Mouse (Mus musculus) intestine, embryonic 14.5 days (tissue): ENCODE results near the gene Wdr18. TPM values are rescaled to one million over a fixed set of nuclear protein-coding genes. Genes with fewer than 3 reads are reported as not detected.

Source experiments
- ATAC-seq: fragments of 200-750 bp; cut with Nextera tagmentation; replicated peaks from 2 replicates; pipeline ENCODE4 v1.8.0; 2017; ENCODE audit warnings: low read depth, moderate number of reproducible peaks, moderate TSS enrichment, moderate library complexity; ENCODE audit not compliant: low FRiP score, low TSS enrichment
- DNase-seq: peaks from one replicate; pipeline ENCODE4 v3.0.0-alpha.2; 2018; ENCODE audit warnings: low spot score
- H3K27ac ChIP-seq: fragments of 300-500 bp; sonication (generic); 2 replicates; pipeline ENCODE4 v1.5.1; 2014; ENCODE audit warnings: low read depth, mild to moderate bottlenecking, control low read depth
- H3K27me3 ChIP-seq: fragments of 300-500 bp; sonication (generic); replicated peaks from 2 replicates; pipeline ENCODE4 v1.6.1; 2014; ENCODE audit warnings: low read length, control low read depth; ENCODE audit not compliant: control insufficient read depth, insufficient read depth
- H3K36me3 ChIP-seq: fragments of 300-500 bp; sonication (generic); 2 replicates; pipeline ENCODE4 v1.6.1; 2014; ENCODE audit warnings: low read length, control low read depth; ENCODE audit not compliant: control insufficient read depth, insufficient read depth
- H3K4me1 ChIP-seq: fragments of 300-500 bp; sonication (generic); replicated peaks from 2 replicates; pipeline ENCODE4 v1.6.1; 2014; ENCODE audit warnings: low read length, control low read depth, mixed read lengths; ENCODE audit not compliant: control insufficient read depth, insufficient read depth
- H3K4me2 ChIP-seq: fragments of 300-500 bp; sonication (generic); 2 replicates; pipeline ENCODE4 v1.6.1; 2014; ENCODE audit warnings: low read length
- H3K4me3 ChIP-seq: fragments of 300-500 bp; sonication (generic); 2 replicates; pipeline ENCODE4 v1.5.1; 2014; ENCODE audit warnings: low read depth, low read length, control low read depth, mixed read lengths
- H3K9ac ChIP-seq: fragments of 300-500 bp; sonication (generic); 2 replicates; pipeline ENCODE4 v1.6.1; 2014; ENCODE audit warnings: mild to moderate bottlenecking, low read length
- H3K9me3 ChIP-seq: fragments of 300-500 bp; sonication (generic); 2 replicates; pipeline ENCODE4 v1.6.1; 2016; ENCODE audit warnings: low read length, control low read depth; ENCODE audit not compliant: control insufficient read depth
- WGBS: fragments of 180-500 bp; shearing (Covaris S2); extraction: QIAGEN DNeasy Blood & Tissue Kit; methylation state at CpG from one replicate; pipeline ENCODE4 v1.1.7; 2014; 5-methylcytosine and 5-hydroxymethylcytosine counted together
- polyA plus RNA-seq: library from polyadenylated mRNA; unstranded; fragments of >200 nt; fragmentation: Nextera tagmentation; extraction: Ambion mirVana; gene quantifications from 2 replicates; pipeline ENCODE4 v1.2.1, GENCODE M21; 2014

Wdr18 gene
- polyA plus RNA-seq, 1 experiment from 2014 or later: 126 TPM

GRCm38 (mm10) chr10:79965325-79965724, 5.4 kb downstream of the Wdr18 start:
- no peaks in the 10 kb centered on the region for H3K9me3 ChIP-seq
- H3K9ac ChIP-seq: no peak overlapping the region
- peaks cover 59% of the 10 kb centered on the region for H3K36me3 ChIP-seq
- H3K4me1 ChIP-seq: peaks cover 6% of the 10 kb centered on the region
- WGBS: 91% methylated on average over 5 of the region's 5 CpGs
- H3K27ac ChIP-seq: no peak overlapping the region
- ATAC-seq (no peak), DNase-seq (no peak)
- H3K27me3 ChIP-seq: peaks cover 8% of the 10 kb centered on the region; the same call in 1 of the 2 replicates
- no peak overlapping the region for H3K4me3 ChIP-seq
- no peak overlapping the region for H3K4me2 ChIP-seq

GRCm38 (mm10) chr10:79966886-79967400, 7.0 kb downstream of the Wdr18 start:
- ATAC-seq: no peak
- Histone ChIP-seq H3K27ac (no peak overlapping the region), H3K4me1 (no peaks in the 10 kb centered on the region; the same call in none of the 2 replicates), H3K9me3 (no peaks in the 10 kb centered on the region), H3K4me2 (no peak overlapping the region), H3K27me3 (peaks cover 19% of the 10 kb centered on the region), H3K4me3 (no peak overlapping the region), H3K9ac (no peak overlapping the region), H3K36me3 (peaks cover 59% of the 10 kb centered on the region)
- DNase-seq: no peak
- WGBS: 88% methylated on average over 5 of the region's 5 CpGs

- no peaks in the 10 kb centered on the region; the same call in none of the 2 replicates for H3K4me1 ChIP-seq
- DNase-seq: no peak
- no peak for ATAC-seq
- no peak overlapping the region for H3K27ac ChIP-seq
- peaks cover 22% of the 10 kb centered on the region for H3K27me3 ChIP-seq
- H3K4me2 ChIP-seq: no peak overlapping the region
- no peaks in the 10 kb centered on the region for H3K9me3 ChIP-seq
- no peak overlapping the region for H3K4me3 ChIP-seq
- no peak overlapping the region for H3K9ac ChIP-seq
- whole genome bisulfite sequencing: 71% methylated on average over 1 of the region's 1 CpGs
- peaks cover 49% of the 10 kb centered on the region for H3K36me3 ChIP-seq
Measured at GRCm38 (mm10) chr10:79968181-79968580, 8.2 kb downstream of the Wdr18 start.

GRCm38 (mm10) chr10:79969124-79969568, 9.2 kb downstream of the Wdr18 start:
- Histone ChIP-seq H3K36me3 (peaks cover 39% of the 10 kb centered on the region), H3K4me1 (no peaks in the 10 kb centered on the region; the same call in none of the 2 replicates), H3K9me3 (no peaks in the 10 kb centered on the region), H3K4me2 (no peak overlapping the region), H3K9ac (no peak overlapping the region), H3K27ac (no peak overlapping the region), H3K27me3 (peaks cover 22% of the 10 kb centered on the region), H3K4me3 (no peak overlapping the region)
- WGBS: 21% methylated on average over 3 of the region's 3 CpGs
- ATAC-seq (no peak), DNase-seq (no peak)

GRCm38 (mm10) chr10:79970415-79971182, 10.6 kb downstream of the Wdr18 start, which contains the start of gene Grin3b:
TSS of gene Grin3b (plus strand) at chr10:79970715.
- 8% methylated on average over 43 of the region's 47 CpGs for WGBS
- DNase-seq: peak; percentile 67
- Histone ChIP-seq H3K27me3 (peaks cover 22% of the 10 kb centered on the region), H3K27ac (no peak within 1 kb of the TSS), H3K36me3 (peaks cover 33% of the 10 kb centered on the region), H3K4me2 (peak within 1 kb of the TSS; percentile 56), H3K4me3 (peak within 1 kb of the TSS; percentile 45), H3K9me3 (no peaks in the 10 kb centered on the region), H3K9ac (peak within 1 kb of the TSS; percentile 34; the same call in 1 of the 2 replicates), H3K4me1 (no peaks in the 10 kb centered on the region; the same call in none of the 2 replicates)
- no peak; the same call in 1 of the 2 replicates for ATAC-seq

- H3K36me3 ChIP-seq: peaks cover 33% of the 10 kb centered on the region
- H3K9me3 ChIP-seq: no peaks in the 10 kb centered on the region
- H3K9ac ChIP-seq: peak overlapping the region; percentile 34; the same call in 1 of the 2 replicates
- DNase-seq: peak; percentile 70
- peak overlapping the region; percentile 45 for H3K4me3 ChIP-seq
- H3K27ac ChIP-seq: no peak overlapping the region
- no peaks in the 10 kb centered on the region; the same call in none of the 2 replicates for H3K4me1 ChIP-seq
- H3K4me2 ChIP-seq: peak overlapping the region; percentile 56
- peak; percentile 13; the same call in 1 of the 2 replicates for ATAC-seq
- WGBS: 4% methylated on average over 21 of the region's 21 CpGs
- H3K27me3 ChIP-seq: peaks cover 22% of the 10 kb centered on the region
Measured at GRCm38 (mm10) chr10:79971183-79971497, 11.2 kb downstream of the Wdr18 start.

- Histone ChIP-seq H3K4me3 (no peak overlapping the region), H3K9ac (no peak overlapping the region), H3K27ac (no peak overlapping the region), H3K4me1 (no peaks in the 10 kb centered on the region; the same call in none of the 2 replicates), H3K4me2 (no peak overlapping the region), H3K9me3 (no peaks in the 10 kb centered on the region), H3K27me3 (peaks cover 22% of the 10 kb centered on the region), H3K36me3 (peaks cover 33% of the 10 kb centered on the region)
- WGBS: 62% methylated on average over 14 of the region's 14 CpGs
- no peak for DNase-seq
- no peak for ATAC-seq
Measured at GRCm38 (mm10) chr10:79972831-79973230, 12.9 kb downstream of the Wdr18 start.

GRCm38 (mm10) chr10:79974087-79974486, 14.1 kb downstream of the Wdr18 start:
- Histone ChIP-seq H3K27me3 (peaks cover 22% of the 10 kb centered on the region), H3K9me3 (no peaks in the 10 kb centered on the region), H3K4me2 (no peak overlapping the region), H3K4me1 (no peaks in the 10 kb centered on the region; the same call in none of the 2 replicates), H3K27ac (no peak overlapping the region), H3K9ac (no peak overlapping the region), H3K36me3 (peaks cover 43% of the 10 kb centered on the region), H3K4me3 (no peak overlapping the region)
- DNase-seq: no peak
- 90% methylated on average over 21 of the region's 21 CpGs for WGBS
- no peak for ATAC-seq
